Mouse (Mus musculus) embryonic facial prominence, embryonic 11.5 days (tissue): ENCODE measurements around the gene Madd. TPM values are rescaled to one million over a fixed set of nuclear protein-coding genes. Genes with fewer than 3 reads are reported as not detected.

Experiments
- ATAC-seq: fragments of 200-750 bp; cut with Nextera tagmentation; replicated peaks from 2 replicates; pipeline ENCODE4 v1.8.0; 2017; ENCODE audit warnings: low read depth; ENCODE audit not compliant: insufficient number of reproducible peaks, low FRiP score, low TSS enrichment
- DNase-seq: peaks from one replicate; pipeline ENCODE4 v3.0.0-alpha.2; 2015; ENCODE audit warnings: low spot score
- H3K27ac ChIP-seq: fragments of 300-500 bp; sonication (generic); replicated peaks from 2 replicates; pipeline ENCODE4 v1.5.1; 2014; ENCODE audit warnings: mild to moderate bottlenecking, low read depth, low read length, control low read depth
- H3K27me3 ChIP-seq: fragments of 300-500 bp; sonication (generic); 2 replicates; pipeline ENCODE4 v1.6.1; 2014; ENCODE audit warnings: mild to moderate bottlenecking, low read length, moderate library complexity, mixed read lengths; ENCODE audit not compliant: control insufficient read depth, insufficient read depth
- H3K36me3 ChIP-seq: fragments of 300-500 bp; sonication (generic); replicated peaks from 2 replicates; pipeline ENCODE4 v1.6.1; 2014; ENCODE audit warnings: low read depth, mild to moderate bottlenecking, low read length, moderate library complexity, mixed read lengths; ENCODE audit not compliant: control insufficient read depth, insufficient read depth
- H3K4me1 ChIP-seq: fragments of 300-500 bp; sonication (generic); 2 replicates; pipeline ENCODE4 v1.6.1; 2014; ENCODE audit warnings: low read length, mixed read lengths; ENCODE audit not compliant: control insufficient read depth, insufficient read depth
- H3K4me2 ChIP-seq: fragments of 300-500 bp; sonication (generic); 2 replicates; pipeline ENCODE4 v1.6.1; 2014; ENCODE audit warnings: low read depth, mild to moderate bottlenecking, control low read depth, low read length, moderate library complexity
- H3K4me3 ChIP-seq: fragments of 300-500 bp; sonication (generic); 2 replicates; pipeline ENCODE4 v1.5.1; 2014; ENCODE audit warnings: low read depth, low read length, control low read depth
- H3K9ac ChIP-seq: fragments of 300-500 bp; sonication (generic); replicated peaks from 2 replicates; pipeline ENCODE4 v1.6.1; 2014; ENCODE audit warnings: mild to moderate bottlenecking, control low read depth, low read length
- H3K9me3 ChIP-seq: fragments of 300-500 bp; sonication (generic); replicated peaks from 2 replicates; pipeline ENCODE4 v1.6.1; 2016; ENCODE audit warnings: mild to moderate bottlenecking, low read length, inconsistent platforms, mixed read lengths; ENCODE audit not compliant: control insufficient read depth
- WGBS: fragments of 180-500 bp; shearing (Covaris S2); extraction: QIAGEN DNeasy Blood & Tissue Kit; methylation state at CpG from one replicate; pipeline ENCODE4 v1.1.7; 2014; 5-methylcytosine and 5-hydroxymethylcytosine counted together
- polyA plus RNA-seq: library from polyadenylated mRNA; unstranded; fragments of >200 nt; fragmentation: Nextera tagmentation; extraction: Ambion mirVana; gene quantifications from 2 replicates; pipeline ENCODE4 v1.2.1, GENCODE M21; 2014

The Madd gene
- polyA plus RNA-seq, 1 experiment from 2014 or later, result 8.0 TPM

GRCm38 (mm10) chr2:91131251-91131650 lies 52.4 kb downstream of the Madd start:
- Histone ChIP-seq H3K4me1 (no peaks in the 10 kb centered on the region), H3K27ac (no peak overlapping the region), H3K4me2 (no peak overlapping the region), H3K36me3 (no peaks in the 10 kb centered on the region), H3K9me3 (no peaks in the 10 kb centered on the region), H3K9ac (no peak overlapping the region), H3K4me3 (no peak overlapping the region), H3K27me3 (no peaks in the 10 kb centered on the region)
- WGBS, result 92% methylated on average over 15 of the region's 15 CpGs
- DNase-seq (no peak), ATAC-seq (no peak)

GRCm38 (mm10) chr2:91130126-91130525 lies 53.5 kb downstream of the Madd start:
- no peak overlapping the region for H3K9ac ChIP-seq
- no peak overlapping the region for H3K4me2 ChIP-seq
- no peak overlapping the region for H3K27ac ChIP-seq
- no peaks in the 10 kb centered on the region for H3K36me3 ChIP-seq
- no peaks in the 10 kb centered on the region for H3K4me1 ChIP-seq
- no peak overlapping the region for H3K4me3 ChIP-seq
- ATAC-seq, result no peak
- H3K27me3 ChIP-seq, result no peaks in the 10 kb centered on the region
- 90% methylated on average over 6 of the region's 6 CpGs for WGBS
- no peaks in the 10 kb centered on the region for H3K9me3 ChIP-seq
- no peak for DNase-seq

DNA sequence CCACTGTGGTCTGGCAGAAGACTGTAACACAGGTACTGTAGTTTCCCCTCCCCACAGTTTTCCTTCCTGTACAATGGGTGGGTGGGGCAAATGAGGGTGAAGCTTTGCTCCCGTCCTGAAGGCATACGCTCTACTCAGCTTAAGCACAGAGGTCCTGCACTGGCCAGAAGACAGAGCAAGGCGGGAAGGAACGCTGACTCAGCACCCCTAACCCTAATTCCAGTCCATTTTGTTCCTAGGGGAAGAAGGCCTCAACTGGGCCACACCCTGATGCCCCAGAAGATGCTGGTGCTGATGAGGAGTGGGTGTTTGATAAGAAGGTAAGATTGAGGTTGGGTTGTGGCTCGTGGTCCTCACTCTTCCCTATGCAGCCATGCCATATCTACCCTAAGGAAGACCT lies 54.9 kb downstream of the Madd start:
- 79% methylated on average over 5 of the region's 5 CpGs for WGBS
- no peak overlapping the region for H3K4me3 ChIP-seq
- no peak overlapping the region for H3K27ac ChIP-seq
- H3K4me2 ChIP-seq, result no peak overlapping the region
- no peaks in the 10 kb centered on the region for H3K36me3 ChIP-seq
- no peak for ATAC-seq
- H3K4me1 ChIP-seq, result no peaks in the 10 kb centered on the region
- DNase-seq, result no peak
- no peaks in the 10 kb centered on the region for H3K27me3 ChIP-seq
- no peaks in the 10 kb centered on the region for H3K9me3 ChIP-seq
- no peak overlapping the region for H3K9ac ChIP-seq

DNA sequence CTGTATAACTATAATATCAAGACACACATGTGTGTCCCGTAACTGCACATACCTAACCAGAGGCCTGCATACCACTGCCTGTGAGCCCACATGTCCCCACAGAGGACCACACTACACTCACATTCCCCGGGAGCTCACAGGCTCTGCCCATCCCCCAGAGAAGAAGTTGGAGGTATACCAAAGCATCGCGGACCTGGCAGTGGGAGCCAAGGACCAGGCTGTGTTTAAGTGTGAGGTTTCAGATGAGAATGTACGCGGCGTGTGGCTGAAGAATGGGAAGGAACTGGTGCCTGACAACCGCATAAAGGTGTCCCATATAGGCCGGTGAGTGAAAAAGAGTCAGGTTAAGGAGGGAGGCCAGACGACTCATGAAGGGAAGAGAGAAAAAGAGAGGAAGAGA lies 58.5 kb downstream of the Madd start:
- WGBS, result 88% methylated on average over 10 of the region's 10 CpGs
- Histone ChIP-seq H3K36me3 (no peaks in the 10 kb centered on the region), H3K9ac (no peak overlapping the region), H3K27ac (no peak overlapping the region), H3K4me1 (no peaks in the 10 kb centered on the region), H3K27me3 (no peaks in the 10 kb centered on the region), H3K4me2 (no peak overlapping the region), H3K4me3 (no peak overlapping the region), H3K9me3 (no peaks in the 10 kb centered on the region)
- ATAC-seq (no peak), DNase-seq (no peak)

GRCm38 (mm10) chr2:91123521-91123920 lies 60.1 kb downstream of the Madd start:
- DNase-seq (no peak), ATAC-seq (no peak)
- Histone ChIP-seq H3K4me3 (no peak overlapping the region), H3K9me3 (no peaks in the 10 kb centered on the region), H3K27ac (no peak overlapping the region), H3K27me3 (no peaks in the 10 kb centered on the region), H3K9ac (no peak overlapping the region), H3K36me3 (no peaks in the 10 kb centered on the region), H3K4me1 (no peaks in the 10 kb centered on the region), H3K4me2 (no peak overlapping the region)
- 76% methylated on average over 6 of the region's 6 CpGs for WGBS

DNA sequence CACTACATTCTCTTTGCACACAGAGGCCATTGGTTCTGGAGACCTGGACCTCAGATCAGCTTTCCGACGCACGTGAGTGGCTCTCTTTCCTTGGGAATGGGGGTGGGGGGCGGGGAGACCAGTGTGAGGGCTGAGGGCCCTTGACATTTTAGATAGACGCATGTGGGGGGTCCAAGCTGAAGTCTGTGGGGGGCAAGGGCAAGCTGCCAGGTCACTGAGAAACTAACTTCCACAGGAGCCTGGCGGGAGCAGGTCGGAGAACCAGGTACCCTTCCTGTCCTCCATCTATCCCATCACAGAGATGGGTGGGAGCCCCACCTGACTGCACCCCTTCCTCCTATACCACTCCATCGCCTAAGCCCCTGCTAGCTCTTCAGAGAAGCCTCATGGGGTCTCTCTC lies 62.1 kb downstream of the Madd start:
- 71% methylated on average over 8 of the region's 8 CpGs for WGBS

DNA sequence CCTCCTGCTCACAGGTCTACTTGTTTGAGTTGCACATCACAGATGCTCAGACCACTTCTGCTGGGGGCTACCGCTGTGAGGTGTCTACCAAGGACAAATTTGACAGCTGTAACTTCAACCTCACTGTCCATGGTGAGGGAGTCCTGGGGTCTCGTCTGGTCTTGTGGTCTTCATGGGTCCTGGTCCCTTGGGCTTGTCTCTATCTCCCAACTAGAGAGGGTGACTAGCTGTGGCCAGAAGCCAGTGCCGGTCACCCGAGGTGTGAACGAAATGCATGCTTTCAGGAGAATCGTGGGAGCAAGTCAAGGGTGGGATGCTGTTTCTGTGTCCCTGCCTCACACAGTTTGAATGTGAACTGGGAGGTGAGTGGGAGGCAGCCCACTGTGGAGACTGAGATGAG lies 62.6 kb downstream of the Madd start:
- Histone ChIP-seq H3K27me3 (no peaks in the 10 kb centered on the region), H3K9me3 (no peaks in the 10 kb centered on the region), H3K9ac (no peak overlapping the region), H3K36me3 (no peaks in the 10 kb centered on the region), H3K27ac (no peak overlapping the region), H3K4me1 (no peaks in the 10 kb centered on the region), H3K4me2 (no peak overlapping the region), H3K4me3 (no peak overlapping the region)
- DNase-seq (no peak), ATAC-seq (no peak)
- 86% methylated on average over 6 of the region's 6 CpGs for WGBS

More for the DNA sequence above, 62.1 kb downstream of the Madd start:
- H3K4me2 ChIP-seq, result no peak overlapping the region
- no peak overlapping the region for H3K27ac ChIP-seq
- H3K27me3 ChIP-seq, result no peaks in the 10 kb centered on the region
- no peaks in the 10 kb centered on the region for H3K9me3 ChIP-seq
- no peak for DNase-seq
- H3K4me3 ChIP-seq, result no peak overlapping the region
- no peaks in the 10 kb centered on the region for H3K4me1 ChIP-seq
- ATAC-seq, result no peak
- no peaks in the 10 kb centered on the region for H3K36me3 ChIP-seq
- H3K9ac ChIP-seq, result no peak overlapping the region

DNA sequence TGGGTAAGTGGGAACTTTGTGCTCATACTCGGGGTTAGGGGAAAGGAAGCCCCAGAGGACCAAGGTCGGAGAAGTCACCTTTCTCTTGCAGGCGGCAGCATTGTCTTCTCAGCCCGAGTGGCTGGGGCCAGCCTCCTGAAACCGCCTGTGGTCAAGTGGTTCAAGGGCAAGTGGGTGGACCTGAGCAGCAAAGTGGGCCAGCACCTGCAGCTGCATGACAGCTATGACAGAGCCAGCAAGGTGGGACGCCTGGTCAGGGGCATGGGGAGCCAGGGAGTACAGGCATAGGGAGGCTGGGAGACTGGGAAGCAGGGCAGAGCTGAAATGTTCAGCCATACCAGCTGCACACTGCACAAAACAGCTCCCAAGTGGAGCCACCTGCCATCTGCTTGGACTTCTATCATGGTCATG lies 63.4 kb downstream of the Madd start:
- Histone ChIP-seq H3K4me1 (peaks cover 2% of the 10 kb centered on the region; the same call in 1 of the 2 replicates), H3K27me3 (no peaks in the 10 kb centered on the region), H3K27ac (no peak overlapping the region), H3K9ac (no peak overlapping the region), H3K4me2 (no peak overlapping the region), H3K4me3 (no peak overlapping the region), H3K36me3 (no peaks in the 10 kb centered on the region), H3K9me3 (no peaks in the 10 kb centered on the region)
- DNase-seq (no peak), ATAC-seq (no peak)
- WGBS, result 65% methylated on average over 6 of the region's 6 CpGs
